Comparison of ENCODE assay signal across 18 mouse cellular contexts in the genomic region with DNA sequence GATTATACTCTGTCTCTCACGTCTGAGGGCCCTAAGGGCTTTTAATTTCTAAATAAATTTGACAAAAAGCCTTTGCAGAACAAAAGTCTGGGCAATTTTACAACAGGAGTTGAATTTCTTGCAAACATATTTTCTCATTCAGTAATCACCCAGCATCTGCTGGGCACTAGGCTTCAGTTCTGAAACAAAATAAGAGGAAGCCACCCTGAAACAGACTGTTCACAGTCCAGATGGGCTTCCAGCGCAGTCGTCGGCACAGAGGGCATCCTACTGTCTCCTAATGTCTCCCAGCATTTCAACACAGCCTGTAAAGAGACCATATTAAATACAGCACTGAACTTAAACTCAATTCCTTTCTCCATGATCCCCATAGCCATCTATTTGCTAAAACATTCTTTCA.
DNase-seq lines count a peak whose midpoint lies in the region.
"Had no signal": no experiment of that assay in that cellular context is flagged by ENCODE, and none has a peak within 500 bp of the region (broad histone marks: within the 10 kb centered on the region; RNA-seq: fewer than 3 reads in every experiment).

No protein-coding gene starts in this region.

- peak; percentile 48 for DNase-seq in heart, adult 11 months
- DNase-seq in heart, postnatal 4 days, result no peak
- DNase-seq in right cerebral cortex, adult 18-20 months, result peak; percentile 22
- no peak for DNase-seq in right cerebral cortex, postnatal 14 days
- DNase-seq in layer of hippocampus, adult 9-11 months, result peak; percentile 59
- DNase-seq in MN1 (ENCODE audit: low spot score), result no peak
- no peak for DNase-seq in yolk sac, embryonic 10.5 days (ENCODE audit: low spot score)
- DNase-seq: adrenal gland, postnatal 36 days; cerebellum, adult 8-10 months; cerebellum, postnatal 25 days; forebrain, postnatal 0 days; kidney, adult 8-10 months; left cerebral cortex, postnatal 4 days; liver, postnatal 0 days; lung, postnatal 4 days; right cerebral cortex, postnatal 25 days; thymus, adult 2 months; thymus, postnatal 36 days had no signal

Comparison
In these comparisons a context has a peak if more than half of its experiments do, and no peak if none do; other contexts are left out.
1. DNase-seq: peak in heart, adult 11 months (single experiment), right cerebral cortex, adult 18-20 months (single experiment) and layer of hippocampus, adult 9-11 months (single experiment); none in heart, postnatal 4 days (single experiment), right cerebral cortex, postnatal 14 days (single experiment), MN1 (single experiment) and yolk sac, embryonic 10.5 days (single experiment).